Mouse (Mus musculus) right cerebral cortex, postnatal 4 days (tissue): ENCODE measurements around the gene Baiap2l1.

ENCODE experiments used
- DNase-seq: peaks from one replicate; pipeline ENCODE4 v3.0.0-alpha.2; 2022

Baiap2l1 gene

DNA sequence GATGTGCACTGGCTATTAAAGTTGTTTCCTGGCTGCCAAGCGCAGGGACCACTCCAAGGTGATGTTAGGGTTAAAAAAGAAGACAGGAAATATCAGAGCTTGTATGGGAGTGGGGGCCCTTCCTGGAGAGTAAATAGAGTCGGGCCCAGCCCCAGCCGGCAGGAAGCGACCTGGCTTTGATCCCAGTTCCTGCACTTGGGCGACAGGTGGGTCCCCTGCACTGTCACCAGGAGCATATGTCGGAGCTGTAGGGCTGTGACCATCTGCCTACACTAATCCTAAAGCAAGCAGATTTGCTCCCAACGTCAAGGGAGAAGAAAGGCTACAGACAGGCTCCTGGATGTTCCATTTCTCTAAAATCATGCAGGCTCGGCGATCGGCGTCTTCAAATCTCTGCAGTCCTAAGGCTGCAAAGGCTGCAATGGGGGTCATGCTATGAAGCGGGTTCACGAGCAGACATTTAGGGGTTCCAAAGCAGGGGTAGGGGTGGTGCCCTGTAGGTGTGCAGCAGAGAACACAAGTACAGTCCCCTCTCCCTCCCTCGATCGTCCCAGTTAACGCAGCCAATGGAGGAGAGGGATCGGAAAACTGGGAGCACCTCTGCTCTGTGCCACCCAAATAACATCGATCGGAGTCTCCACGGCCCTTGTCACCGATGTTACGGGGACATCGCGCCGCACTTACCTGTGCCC is 135.0 kb downstream of the Baiap2l1 start:
- DNase-seq, result no peak

- DNase-seq, result no peak
These were observed 136.6 kb downstream of the Baiap2l1 start for GRCm38 (mm10) chr5:144221305-144221704.

- no peak for DNase-seq
These were observed 138.0 kb downstream of the Baiap2l1 start for GRCm38 (mm10) chr5:144219936-144220335.

DNA sequence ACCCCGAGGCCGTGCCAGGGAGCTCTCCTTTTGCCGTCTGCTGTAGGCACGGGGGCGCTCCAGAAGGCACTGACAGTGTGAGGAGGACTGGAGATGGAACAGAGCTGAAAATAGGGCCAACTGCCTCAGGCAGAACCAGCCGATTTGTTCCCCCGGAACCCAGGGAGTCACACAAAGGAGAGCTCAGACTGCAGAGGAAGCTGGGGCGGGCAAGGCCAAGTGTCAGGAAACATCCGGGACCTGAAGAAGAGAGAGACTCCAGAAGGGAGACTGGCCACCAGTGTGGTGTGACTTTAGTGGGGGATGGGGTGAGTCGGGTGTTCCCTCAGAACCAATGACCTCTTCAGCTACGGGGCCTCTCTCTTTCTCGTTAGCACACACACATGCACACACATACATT is 138.6 kb downstream of the Baiap2l1 start:
- no peak for DNase-seq

- DNase-seq, result no peak
These were observed 139.9 kb downstream of the Baiap2l1 start for GRCm38 (mm10) chr5:144218061-144218460.

DNA sequence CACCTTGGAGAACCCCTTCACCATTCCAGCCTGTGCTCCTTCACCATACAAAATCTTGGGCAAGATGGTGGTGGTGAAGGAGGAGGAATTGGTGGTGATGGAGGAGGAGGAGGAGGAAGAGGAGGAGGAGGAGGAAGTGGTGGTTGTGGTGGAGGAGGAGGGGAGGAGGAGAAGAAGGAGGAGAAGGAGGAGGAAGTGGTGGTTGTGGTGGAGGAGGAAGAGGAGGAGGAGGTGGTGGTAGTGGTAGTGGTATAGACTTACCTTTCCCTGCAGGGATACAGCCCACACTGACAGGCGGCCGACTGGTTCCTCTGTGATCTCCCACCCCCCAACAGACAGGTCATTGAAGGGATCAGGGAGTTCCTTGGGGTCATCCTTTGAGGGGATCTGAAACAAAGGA is 141.9 kb downstream of the Baiap2l1 start:
- no peak for DNase-seq
